Mouse (Mus musculus): ENCODE data around the gene Tnnc2.

Gene Tnnc2

GRCm38 (mm10) chr2:164779481-164780086 is at the start of gene Tnnc2:
Gene Tnnc2 (minus strand): TSS chr2:164779967.
- in situ Hi-C loops (cut with MboI; ENCODE audit: low pct_unique_long_range_greater_than_20kb in 1 of 2, low sequenced_read_pairs in 2 of 2, unreplicated experiment in 1 of 2) = no loop called here

- in situ Hi-C loops (cut with MboI; ENCODE audit: low pct_unique_long_range_greater_than_20kb in 1 of 2, low sequenced_read_pairs in 2 of 2, unreplicated experiment in 1 of 2) = no loop called here
Observed at GRCm38 (mm10) chr2:164829090-164829489, 49.3 kb upstream of the Tnnc2 start.

GRCm38 (mm10) chr2:164828437-164828836 is 48.7 kb upstream of the Tnnc2 start, which contains the start of gene Spata25:
Gene Spata25 (minus strand): TSS chr2:164828537.
- in situ Hi-C loops (cut with MboI; ENCODE audit: low pct_unique_long_range_greater_than_20kb in 1 of 2, low sequenced_read_pairs in 2 of 2, unreplicated experiment in 1 of 2) = no loop called here

GRCm38 (mm10) chr2:164827146-164827850 is 47.5 kb upstream of the Tnnc2 start:
- in situ Hi-C loops (cut with MboI; ENCODE audit: low pct_unique_long_range_greater_than_20kb in 1 of 2, low sequenced_read_pairs in 2 of 2, unreplicated experiment in 1 of 2) = no loop called here

DNA sequence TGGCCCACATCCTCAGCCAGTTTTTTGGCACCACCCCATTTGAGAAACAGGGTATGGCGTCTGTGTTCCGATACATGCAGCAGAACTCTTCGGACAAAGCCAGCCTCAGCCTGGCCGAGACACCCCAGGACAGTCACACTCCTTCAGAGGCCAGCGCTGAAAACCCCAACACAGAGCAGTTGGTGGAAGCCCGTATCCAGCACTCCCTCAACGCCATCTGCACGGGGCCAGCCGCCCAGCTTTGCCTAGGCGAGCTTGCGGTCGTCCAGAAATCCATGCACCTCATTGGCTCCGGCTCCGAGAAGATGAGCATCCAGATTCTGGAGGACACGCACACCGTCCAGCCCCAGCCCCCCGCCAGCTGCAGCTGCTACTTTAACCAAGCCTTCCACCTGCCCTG is 45.8 kb upstream of the Tnnc2 start:
- in situ Hi-C loops (cut with MboI; ENCODE audit: low pct_unique_long_range_greater_than_20kb in 1 of 2, low sequenced_read_pairs in 2 of 2, unreplicated experiment in 1 of 2) = no loop called here

GRCm38 (mm10) chr2:164823969-164824368 is 44.2 kb upstream of the Tnnc2 start:
- in situ Hi-C loops (cut with MboI; ENCODE audit: low pct_unique_long_range_greater_than_20kb in 1 of 2, low sequenced_read_pairs in 2 of 2, unreplicated experiment in 1 of 2) = no loop called here

DNA sequence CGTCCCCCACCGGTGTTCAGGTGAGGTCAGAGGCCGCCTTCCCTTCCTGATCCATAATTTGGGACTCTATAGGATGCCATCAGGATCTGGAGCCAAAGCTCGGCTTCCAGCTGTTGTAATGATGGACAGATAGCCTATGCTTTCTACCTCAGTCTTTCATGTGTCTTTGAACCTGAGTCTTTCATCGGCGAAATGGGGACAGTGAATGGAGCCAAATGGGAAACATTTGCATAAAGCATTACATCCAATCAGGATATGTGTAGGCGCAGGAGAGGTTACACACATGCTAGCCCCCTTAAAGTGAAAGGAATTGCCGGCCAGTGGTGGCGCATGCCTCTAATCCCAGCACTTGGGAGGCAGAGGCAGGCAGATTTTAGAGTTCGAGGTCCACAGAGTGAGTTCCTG is 43.4 kb upstream of the Tnnc2 start:
- in situ Hi-C loops (cut with MboI; ENCODE audit: low pct_unique_long_range_greater_than_20kb in 1 of 2, low sequenced_read_pairs in 2 of 2, unreplicated experiment in 1 of 2) = no loop called here

DNA sequence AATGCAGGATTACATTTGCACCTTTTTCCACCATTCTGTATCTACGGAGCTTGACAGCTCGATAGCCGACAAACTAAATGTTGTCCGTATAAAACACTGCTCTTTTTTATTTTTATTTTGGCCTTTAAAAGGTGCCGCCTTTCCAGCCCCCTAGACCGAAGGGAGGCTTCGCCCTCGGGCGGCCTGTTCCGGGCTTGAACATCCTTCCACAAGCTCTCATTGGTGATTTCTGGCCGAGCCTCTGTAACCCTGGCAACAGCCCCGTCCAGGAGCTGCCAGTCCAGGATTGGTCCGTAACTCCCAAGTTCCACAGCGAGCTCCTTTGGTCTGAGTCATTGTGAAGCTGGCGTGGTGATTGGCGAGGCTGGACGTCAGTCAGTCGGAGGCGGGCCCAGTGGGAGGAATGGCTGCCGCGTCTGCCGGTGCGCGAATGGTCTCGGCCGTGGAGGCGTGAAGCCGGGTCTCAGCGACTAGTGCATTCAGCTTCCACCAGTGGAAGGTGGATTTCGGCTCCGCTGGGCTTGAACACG is 42.9 kb upstream of the Tnnc2 start, which contains the start of gene Zswim1:
Gene Zswim1, plus strand, starts transcription at position 51 of the 530 bp plus-strand sequence.
- in situ Hi-C loops (cut with MboI; ENCODE audit: low pct_unique_long_range_greater_than_20kb in 1 of 2, low sequenced_read_pairs in 2 of 2, unreplicated experiment in 1 of 2) = no loop called here

DNA sequence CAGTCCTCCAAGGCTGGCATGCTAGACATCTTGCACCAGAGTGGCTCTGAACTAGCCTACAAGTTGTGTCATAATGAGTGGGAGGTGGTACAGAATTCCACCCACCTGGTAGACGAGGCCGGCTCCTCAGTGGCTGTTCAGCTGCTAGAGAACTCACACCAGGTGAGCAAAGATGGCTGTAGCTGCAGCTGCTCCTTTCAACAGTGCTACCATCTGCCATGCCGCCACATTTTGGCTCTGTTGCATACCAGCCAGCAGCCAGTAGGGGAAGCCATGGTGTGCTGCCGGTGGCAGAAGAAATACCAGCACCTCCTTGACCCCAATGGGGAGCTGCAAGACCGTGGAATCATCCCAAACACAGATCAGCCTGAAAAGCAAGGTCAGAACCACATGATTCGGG is 41.3 kb upstream of the Tnnc2 start:
- in situ Hi-C loops (cut with MboI; ENCODE audit: low pct_unique_long_range_greater_than_20kb in 1 of 2, low sequenced_read_pairs in 2 of 2, unreplicated experiment in 1 of 2) = no loop called here

DNA sequence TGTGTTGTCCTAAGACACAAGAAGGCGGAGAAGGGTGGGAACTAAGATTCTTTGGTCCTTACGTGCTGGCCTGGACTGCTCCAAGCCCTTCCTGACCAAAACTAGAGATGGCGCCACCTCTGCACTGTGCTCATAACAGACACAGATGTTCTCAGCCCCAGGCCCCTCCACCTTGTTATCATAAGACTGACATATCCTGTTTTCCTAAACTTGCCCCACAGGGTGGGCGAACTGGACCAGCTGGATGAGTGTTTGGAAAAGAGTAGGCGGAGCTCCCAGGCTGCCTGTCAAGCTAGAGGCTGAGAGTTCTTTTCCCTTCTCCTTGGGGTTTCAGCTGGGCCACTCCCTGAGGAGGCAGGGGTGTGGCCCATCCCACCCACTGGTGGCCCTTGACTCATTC is 37.9 kb upstream of the Tnnc2 start:
- in situ Hi-C loops (cut with MboI; ENCODE audit: low pct_unique_long_range_greater_than_20kb in 1 of 2, low sequenced_read_pairs in 2 of 2, unreplicated experiment in 1 of 2) = no loop called here

DNA sequence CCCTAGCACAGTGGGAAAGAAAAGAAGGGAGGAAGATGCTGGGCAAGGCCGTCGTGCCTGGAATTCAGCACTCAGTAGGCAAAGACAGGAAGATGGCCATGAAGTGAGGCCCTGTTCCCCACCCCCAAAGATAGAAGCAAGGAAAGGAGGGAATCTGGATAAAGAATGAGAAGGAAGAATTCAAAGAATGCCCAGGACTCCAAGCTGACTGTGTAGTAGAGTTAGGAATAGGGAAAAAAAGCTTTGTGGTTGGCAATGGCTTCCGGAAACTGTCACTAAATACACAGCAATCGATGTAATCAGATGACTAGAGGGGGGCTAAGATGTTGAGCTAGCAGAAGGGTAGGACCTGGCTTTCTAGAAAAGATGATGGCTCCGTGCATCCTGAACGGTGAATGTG is 37.4 kb upstream of the Tnnc2 start:
- in situ Hi-C loops (cut with MboI; ENCODE audit: low pct_unique_long_range_greater_than_20kb in 1 of 2, low sequenced_read_pairs in 2 of 2, unreplicated experiment in 1 of 2) = no loop called here

DNA sequence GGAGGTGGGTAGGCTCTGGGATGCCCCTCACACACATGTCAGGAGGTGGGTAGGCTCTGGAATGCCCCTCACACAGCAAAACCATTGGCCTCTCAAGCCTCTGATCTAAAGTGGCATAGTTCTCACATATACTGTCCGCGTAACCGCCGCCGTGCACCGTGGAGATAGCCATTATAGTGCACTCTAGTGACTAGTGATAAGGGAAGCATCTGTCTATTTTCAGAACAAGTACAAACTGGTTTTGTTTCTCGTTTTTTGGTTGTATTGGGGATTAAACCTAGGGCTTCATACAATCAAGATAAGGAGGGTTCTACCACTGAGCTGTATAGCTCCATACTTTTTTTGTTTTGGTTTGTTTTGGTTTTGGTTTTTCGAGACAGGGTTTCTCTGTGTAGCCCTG is 36.1 kb upstream of the Tnnc2 start:
- in situ Hi-C loops (cut with MboI; ENCODE audit: low pct_unique_long_range_greater_than_20kb in 1 of 2, low sequenced_read_pairs in 2 of 2, unreplicated experiment in 1 of 2) = no loop called here

DNA sequence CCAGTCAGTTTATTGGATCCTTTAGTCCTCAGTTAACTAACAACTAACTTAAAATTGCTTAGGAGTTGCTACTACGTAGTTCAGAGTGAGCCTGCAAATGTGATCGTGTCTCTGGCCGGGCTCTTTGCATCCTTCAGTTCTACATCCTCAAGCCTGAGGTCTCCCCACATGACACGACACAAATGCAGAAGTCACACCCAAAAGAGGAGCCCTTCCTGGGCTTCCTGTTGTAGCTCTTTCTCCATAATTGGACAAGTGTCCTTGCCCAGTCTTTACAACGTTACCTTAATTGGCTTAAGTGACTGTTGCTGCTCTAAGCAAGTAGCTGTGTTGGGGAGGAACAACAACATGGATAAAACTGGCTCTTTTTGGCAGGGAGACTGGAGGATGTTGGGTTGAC is 35.6 kb upstream of the Tnnc2 start:
- in situ Hi-C loops (cut with MboI; ENCODE audit: low pct_unique_long_range_greater_than_20kb in 1 of 2, low sequenced_read_pairs in 2 of 2, unreplicated experiment in 1 of 2) = no loop called here

GRCm38 (mm10) chr2:164813557-164813956 is 33.8 kb upstream of the Tnnc2 start:
- in situ Hi-C loops (cut with MboI; ENCODE audit: low pct_unique_long_range_greater_than_20kb in 1 of 2, low sequenced_read_pairs in 2 of 2, unreplicated experiment in 1 of 2) = no loop called here

DNA sequence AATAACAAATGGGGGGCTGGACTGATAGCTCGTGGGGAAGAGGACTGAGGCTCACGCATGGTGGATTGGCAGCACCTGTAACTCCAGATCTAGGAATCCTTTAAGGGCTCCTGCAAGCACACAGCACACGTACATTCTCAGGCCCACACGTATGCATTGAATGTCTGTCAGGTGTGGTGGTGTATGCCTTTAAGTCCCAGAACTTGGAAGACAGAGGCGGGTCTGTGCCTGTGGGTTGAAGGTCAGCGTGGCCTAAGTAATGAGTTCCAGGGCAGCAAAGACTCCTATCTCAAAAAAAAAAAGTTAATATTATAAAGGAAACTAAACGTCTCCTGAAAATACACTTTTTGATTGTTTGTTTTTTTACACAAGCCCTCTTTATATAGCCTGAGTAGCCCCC is 26.8 kb upstream of the Tnnc2 start:
- in situ Hi-C loops (cut with MboI; ENCODE audit: low pct_unique_long_range_greater_than_20kb in 1 of 2, low sequenced_read_pairs in 2 of 2, unreplicated experiment in 1 of 2) = no loop called here

- in situ Hi-C loops (cut with MboI; ENCODE audit: low pct_unique_long_range_greater_than_20kb in 1 of 2, low sequenced_read_pairs in 2 of 2, unreplicated experiment in 1 of 2) = no loop called here
Observed at GRCm38 (mm10) chr2:164805332-164805718, 25.6 kb upstream of the Tnnc2 start.

GRCm38 (mm10) chr2:164804533-164805331 is 25.0 kb upstream of the Tnnc2 start, which contains the start of the genes Acot8 and Zswim3:
Gene Acot8 (minus strand): TSS chr2:164804882.
Gene Zswim3 (plus strand): TSS chr2:164805098.
- in situ Hi-C loops (cut with MboI; ENCODE audit: low pct_unique_long_range_greater_than_20kb in 1 of 2, low sequenced_read_pairs in 2 of 2, unreplicated experiment in 1 of 2) = no loop called here

- in situ Hi-C loops (cut with MboI; ENCODE audit: low pct_unique_long_range_greater_than_20kb in 1 of 2, low sequenced_read_pairs in 2 of 2, unreplicated experiment in 1 of 2) = no loop called here
Observed at GRCm38 (mm10) chr2:164803921-164804313, 24.1 kb upstream of the Tnnc2 start.

All from mouse embryonic stem cell (cell line).